Mouse (Mus musculus) bone marrow macrophage, adult 2 months (primary cell): ENCODE data around the gene Zbtb24.
"Not testable (repeated sequence)": the region's sequence is repeated elsewhere in the genome, so short reads cannot be mapped to it uniquely, and the experiment has no call there.

Experiments used
- CTCF ChIP-seq: IDR thresholded peaks from 2 replicates; pipeline ENCODE4 v1.5.1; 2012; ENCODE audit warnings: low read depth, mild to moderate bottlenecking, low read length, moderate library complexity
- POLR2A ChIP-seq: IDR thresholded peaks from 2 replicates; pipeline ENCODE4 v1.6.1; 2012; ENCODE audit warnings: mild to moderate bottlenecking, low read depth, low read length, borderline replicate concordance

- not testable (repeated sequence) for TF ChIP-seq POLR2A, CTCF
These were observed 34.8 kb upstream of the Zbtb24 start for GRCm38 (mm10) chr10:41415368-41415767.
